Mouse (Mus musculus) neural tube, embryonic 15.5 days (tissue): ENCODE measurements at regions not wholly inside any gene's neighbourhood (a gene's known extent, or its start where the extent isn't known, plus 50 kb on each side); places are given as distances from the start of the nearest gene placed in this dataset.

Experiments used
- ATAC-seq: fragments of 200-750 bp; cut with Nextera tagmentation; 2 replicates; pipeline ENCODE4 v1.8.0; 2017; ENCODE audit warnings: mild to moderate bottlenecking, moderate TSS enrichment, moderate library complexity; ENCODE audit not compliant: low FRiP score
- H3K27ac ChIP-seq: fragments of 300-500 bp; sonication (generic); replicated peaks from 2 replicates; pipeline ENCODE4 v1.5.1; 2015; ENCODE audit warnings: mild to moderate bottlenecking, inconsistent platforms
- H3K27me3 ChIP-seq: fragments of 300-500 bp; sonication (generic); replicated peaks from 2 replicates; pipeline ENCODE4 v1.6.1; 2015; ENCODE audit warnings: inconsistent platforms
- H3K36me3 ChIP-seq: fragments of 300-500 bp; sonication (generic); 2 replicates; pipeline ENCODE4 v1.6.1; 2015; ENCODE audit warnings: inconsistent platforms
- H3K4me1 ChIP-seq: fragments of 300-500 bp; sonication (generic); 2 replicates; pipeline ENCODE4 v1.6.1; 2015; ENCODE audit warnings: inconsistent platforms
- H3K4me2 ChIP-seq: fragments of 300-500 bp; sonication (generic); 2 replicates; pipeline ENCODE4 v1.6.1; 2015; ENCODE audit warnings: inconsistent platforms, mild to moderate bottlenecking, moderate library complexity
- H3K4me3 ChIP-seq: fragments of 300-500 bp; sonication (generic); replicated peaks from 2 replicates; pipeline ENCODE4 v1.5.1; 2015; ENCODE audit warnings: mild to moderate bottlenecking, inconsistent platforms
- H3K9ac ChIP-seq: fragments of 300-500 bp; sonication (generic); replicated peaks from 2 replicates; pipeline ENCODE4 v1.6.1; 2015; ENCODE audit warnings: mild to moderate bottlenecking, inconsistent platforms
- H3K9me3 ChIP-seq: fragments of 300-500 bp; sonication (generic); replicated peaks from 2 replicates; pipeline ENCODE4 v1.6.1; 2016; ENCODE audit warnings: inconsistent platforms
- WGBS: fragments of 180-500 bp; shearing (Covaris S2); methylation state at CpG from one replicate; pipeline ENCODE4 v1.1.7; 2015; ENCODE audit warnings: mixed read lengths; 5-methylcytosine and 5-hydroxymethylcytosine counted together

- no peak overlapping the region for H3K4me2 ChIP-seq
- 68% methylated on average over 4 of the region's 4 CpGs for WGBS
- H3K4me3 ChIP-seq = no peak overlapping the region
Observed at GRCm38 (mm10) chrX:92791023-92791346, 191.6 kb upstream of the Mageb18 start.

GRCm38 (mm10) chrX:92790323-92791022, 191.1 kb upstream of the Mageb18 start:
- Histone ChIP-seq H3K4me1 (no peaks in the 10 kb centered on the region), H3K27me3 (no peaks in the 10 kb centered on the region), H3K9ac (no peak overlapping the region), H3K27ac (no peak overlapping the region), H3K4me2 (no peak overlapping the region), H3K4me3 (no peak overlapping the region), H3K9me3 (no peaks in the 10 kb centered on the region), H3K36me3 (no peaks in the 10 kb centered on the region)
- WGBS = 55% methylated on average over 5 of the region's 5 CpGs
- ATAC-seq = peak; percentile 76

More at GRCm38 (mm10) chrX:92791023-92791346, 191.6 kb upstream of the Mageb18 start:
- no peaks in the 10 kb centered on the region for H3K36me3 ChIP-seq
- H3K9ac ChIP-seq = no peak overlapping the region
- no peaks in the 10 kb centered on the region for H3K9me3 ChIP-seq
- H3K27ac ChIP-seq = no peak overlapping the region
- ATAC-seq = no peak
- H3K4me1 ChIP-seq = no peaks in the 10 kb centered on the region
- H3K27me3 ChIP-seq = no peaks in the 10 kb centered on the region

- 47% methylated on average over 2 of the region's 2 CpGs for WGBS
- Histone ChIP-seq H3K36me3 (no peaks in the 10 kb centered on the region), H3K27me3 (no peaks in the 10 kb centered on the region), H3K4me1 (no peaks in the 10 kb centered on the region), H3K4me3 (no peak overlapping the region), H3K9me3 (no peaks in the 10 kb centered on the region), H3K27ac (no peak overlapping the region), H3K4me2 (no peak overlapping the region), H3K9ac (no peak overlapping the region)
- no peak for ATAC-seq
Observed at GRCm38 (mm10) chrX:92786814-92787213, 187.4 kb upstream of the Mageb18 start.

GRCm38 (mm10) chrX:92740026-92740425, 140.7 kb upstream of the Mageb18 start:
- H3K36me3 ChIP-seq = no peaks in the 10 kb centered on the region
- WGBS = 39% methylated on average over 2 of the region's 2 CpGs
- H3K4me3 ChIP-seq = no peak overlapping the region
- H3K4me1 ChIP-seq = no peaks in the 10 kb centered on the region
- H3K27ac ChIP-seq = no peak overlapping the region
- ATAC-seq = no peak
- no peak overlapping the region for H3K9ac ChIP-seq
- no peaks in the 10 kb centered on the region for H3K9me3 ChIP-seq
- H3K4me2 ChIP-seq = no peak overlapping the region
- H3K27me3 ChIP-seq = no peaks in the 10 kb centered on the region

- H3K27ac ChIP-seq = no peak overlapping the region
- ATAC-seq = no peak
- WGBS = 27% methylated on average over 1 of the region's 1 CpGs
- H3K27me3 ChIP-seq = no peaks in the 10 kb centered on the region
- H3K4me3 ChIP-seq = no peak overlapping the region
- H3K4me1 ChIP-seq = no peaks in the 10 kb centered on the region
- H3K9ac ChIP-seq = no peak overlapping the region
- H3K9me3 ChIP-seq = no peaks in the 10 kb centered on the region
- no peaks in the 10 kb centered on the region for H3K36me3 ChIP-seq
- H3K4me2 ChIP-seq = no peak overlapping the region
Observed at GRCm38 (mm10) chrX:92710279-92710678, 110.9 kb upstream of the Mageb18 start.

GRCm38 (mm10) chrX:92679761-92680160, 80.4 kb upstream of the Mageb18 start:
- WGBS = 85% methylated on average over 7 of the region's 7 CpGs
- no peak overlapping the region for H3K9ac ChIP-seq
- H3K4me1 ChIP-seq = no peaks in the 10 kb centered on the region
- H3K4me3 ChIP-seq = no peak overlapping the region
- no peaks in the 10 kb centered on the region for H3K27me3 ChIP-seq
- no peaks in the 10 kb centered on the region for H3K9me3 ChIP-seq
- no peak for ATAC-seq
- H3K4me2 ChIP-seq = no peak overlapping the region
- H3K36me3 ChIP-seq = no peaks in the 10 kb centered on the region
- H3K27ac ChIP-seq = no peak overlapping the region

- no peak overlapping the region for H3K4me3 ChIP-seq
- no peak overlapping the region for H3K9ac ChIP-seq
- no peak overlapping the region for H3K4me2 ChIP-seq
- H3K27ac ChIP-seq = no peak overlapping the region
- no peaks in the 10 kb centered on the region for H3K27me3 ChIP-seq
- H3K4me1 ChIP-seq = no peaks in the 10 kb centered on the region
- H3K36me3 ChIP-seq = no peaks in the 10 kb centered on the region
- ATAC-seq = no peak
- WGBS = 54% methylated on average over 2 of the region's 2 CpGs
- H3K9me3 ChIP-seq = no peaks in the 10 kb centered on the region
Observed at GRCm38 (mm10) chrX:92661168-92661567, 61.8 kb upstream of the Mageb18 start.
